Mouse (Mus musculus): ENCODE data around the gene Rhebl1. TPM values are rescaled to one million over a fixed set of nuclear protein-coding genes. Genes with fewer than 3 reads are reported as not detected.

The Rhebl1 gene
- 11.3 and 19.2 TPM in 2 replicates for polyA plus RNA-seq (2012; rRNA removed)

GRCm38 (mm10) chr15:98893940-98894745, at the start of gene Rhebl1:
Gene Rhebl1 (minus strand): TSS chr15:98894540.

GRCm38 (mm10) chr15:98934217-98934839, 40.0 kb upstream of the Rhebl1 start, which contains the start of gene Tuba1b:
Gene Tuba1b (minus strand): TSS chr15:98934565.

GRCm38 (mm10) chr15:98917538-98918498, 23.5 kb upstream of the Rhebl1 start, which contains the start of gene Lmbr1l:
Gene Lmbr1l (minus strand): TSS chr15:98918231.

GRCm38 (mm10) chr15:98897928-98898800, 3.8 kb upstream of the Rhebl1 start, which contains the start of gene Dhh:
Gene Dhh (minus strand): TSS chr15:98898540.

GRCm38 (mm10) chr15:98871070-98871915, 23.0 kb downstream of the Rhebl1 start, which contains the start of gene Kmt2d:
Gene Kmt2d (minus strand): TSS chr15:98871204.

GRCm38 (mm10) chr15:98830736-98831683, 63.3 kb downstream of the Rhebl1 start, which contains the start of gene Prkag1:
Gene Prkag1 (minus strand): TSS chr15:98831521.

Other genes with a start within 250 kb of the Rhebl1 start
- 66.3 and 99.5 TPM in 2 replicates for gene Ddx23, start 231.6 kb downstream of the Rhebl1 start, polyA plus RNA-seq (2012; rRNA removed)
- gene Rnd1, start 217.1 kb downstream of the Rhebl1 start, polyA plus RNA-seq (2012; rRNA removed) = 7.9 and 12.3 TPM in 2 replicates
- 0.70 and 1.4 TPM in 2 replicates for gene Ccdc65, start 186.3 kb downstream of the Rhebl1 start, polyA plus RNA-seq (2012; rRNA removed)
- gene Fkbp11, start 166.3 kb downstream of the Rhebl1 start, polyA plus RNA-seq (2012; rRNA removed) = 10.1 and 11.2 TPM in 2 replicates
- 72.2 and 83.4 TPM in 2 replicates for gene Arf3, start 131.3 kb downstream of the Rhebl1 start, polyA plus RNA-seq (2012; rRNA removed)
- gene Wnt10b, start 116.4 kb downstream of the Rhebl1 start, polyA plus RNA-seq (2012; rRNA removed) = 0.72 and 2.0 TPM in 2 replicates
- gene Wnt1, start 104.7 kb downstream of the Rhebl1 start, polyA plus RNA-seq (2012; rRNA removed) = 3.5 and 7.9 TPM in 2 replicates
- 0.55 and 1.2 TPM in 2 replicates for gene Ddn, start 85.0 kb downstream of the Rhebl1 start, polyA plus RNA-seq (2012; rRNA removed)
- 75.6 and 78.9 TPM in 2 replicates for gene Prkag1, start 63.0 kb downstream of the Rhebl1 start, polyA plus RNA-seq (2012; rRNA removed)
- 37.9 and 38.9 TPM in 2 replicates for gene Kmt2d, start 23.3 kb downstream of the Rhebl1 start, polyA plus RNA-seq (2012; rRNA removed)
- gene Dhh, start 4.0 kb upstream of the Rhebl1 start, polyA plus RNA-seq (2012; rRNA removed) = 0.56 and 0.96 TPM in 2 replicates
- 57.1 and 72.0 TPM in 2 replicates for gene Lmbr1l, start 23.7 kb upstream of the Rhebl1 start, polyA plus RNA-seq (2012; rRNA removed)
- gene Tuba1b, start 40.0 kb upstream of the Rhebl1 start, polyA plus RNA-seq (2012; rRNA removed) = 2,005 and 2,656 TPM in 2 replicates
- 70.5 TPM in 1 of 2 replicates, not detected in the other for gene Gm49450, start 59.0 kb upstream of the Rhebl1 start, polyA plus RNA-seq (2012; rRNA removed)
- gene Tuba1a, start 59.2 kb upstream of the Rhebl1 start, polyA plus RNA-seq (2012; rRNA removed) = 3,950 and 4,162 TPM in 2 replicates
- 112 and 136 TPM in 2 replicates for gene Tuba1c, start 135.4 kb upstream of the Rhebl1 start, polyA plus RNA-seq (2012; rRNA removed)
- gene Prph, start 160.6 kb upstream of the Rhebl1 start, polyA plus RNA-seq (2012; rRNA removed) = 20.1 and 28.7 TPM in 2 replicates
- gene Troap, start 180.0 kb upstream of the Rhebl1 start, polyA plus RNA-seq (2012; rRNA removed) = 40.3 and 43.9 TPM in 2 replicates
- 8.0 and 12.4 TPM in 2 replicates for gene C1ql4, start 193.3 kb upstream of the Rhebl1 start, polyA plus RNA-seq (2012; rRNA removed)
- 2.5 and 3.1 TPM in 2 replicates for gene Dnajc22, start 198.6 kb upstream of the Rhebl1 start, polyA plus RNA-seq (2012; rRNA removed)
- 58.7 and 72.5 TPM in 2 replicates for gene Spats2, start 231.4 kb upstream of the Rhebl1 start, polyA plus RNA-seq (2012; rRNA removed)

Data from central nervous system, embryonic 11.5 days (tissue).